Comparison of ENCODE assay signal across 26 mouse cellular contexts in the genomic region with DNA sequence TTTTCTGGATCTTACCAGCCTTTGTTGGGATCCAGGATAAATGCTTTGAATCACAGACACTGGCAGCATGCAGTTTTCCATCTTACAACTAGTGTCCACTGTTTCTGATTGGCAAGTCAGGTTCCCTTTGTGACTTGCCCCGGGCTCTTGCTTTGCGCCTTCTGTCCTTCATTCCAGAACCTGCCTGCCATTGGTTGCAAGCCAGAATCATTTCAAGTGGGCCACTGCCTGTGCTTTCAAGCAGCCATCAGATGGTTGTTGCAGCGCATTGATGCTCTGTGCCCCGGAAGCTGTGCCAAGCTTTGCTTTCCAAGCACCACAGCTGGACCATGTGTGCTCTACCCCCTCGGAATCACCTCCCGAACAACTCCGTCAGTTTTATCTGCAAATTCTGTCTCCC. TPM values are rescaled to one million over a fixed set of nuclear protein-coding genes. Genes with fewer than 3 reads are reported as not detected.
DNase-seq lines count a peak whose midpoint lies in the region; ATAC-seq and TF ChIP-seq lines count a peak whose summit lies in the region.
"Had no signal": no experiment of that assay in that cellular context is flagged by ENCODE, and none has a peak within 500 bp of the region (broad histone marks: within the 10 kb centered on the region; RNA-seq: fewer than 3 reads in every experiment).

No protein-coding gene starts in this region.

- no peak overlapping the region for H3K4me3 ChIP-seq in cerebellum, adult 2 months (replicated peaks; ENCODE audit: insufficient read depth, low read depth, low read length)
- H3K4me3 ChIP-seq: embryonic facial prominence, embryonic 10.5 days; embryonic facial prominence, embryonic 13.5 days; erythroblast, embryonic 14.5 days; forebrain, embryonic 12.5 days; forebrain, embryonic 15.5 days; heart, adult 2 months; hindbrain, embryonic 13.5 days had no signal

- H3K4me1 ChIP-seq in cerebellum, adult 2 months (ENCODE audit: control insufficient read depth, insufficient read depth, low read length), result no peaks in the 10 kb centered on the region
- H3K4me1 ChIP-seq: embryonic facial prominence, embryonic 10.5 days; embryonic facial prominence, embryonic 13.5 days; forebrain, embryonic 12.5 days; forebrain, embryonic 15.5 days; hindbrain, embryonic 13.5 days had no signal

- DNase-seq in cerebellum, adult 2 months, result peak; percentile 7 to 23
- peak; percentile 30 for DNase-seq in left cerebral cortex, postnatal 4 days
- DNase-seq in left cerebral cortex, adult 11 months (ENCODE audit: low spot score), result no peak
- DNase-seq in cerebellum, postnatal 10 days, result peak; percentile 62 to 70
- no peak for DNase-seq in gastrocnemius, postnatal 25 days
- DNase-seq in adrenal gland, adult 18-20 months (ENCODE audit: low spot score in 2 of 2), result no peak
- DNase-seq: adrenal gland, postnatal 14 days; embryo, embryonic 11 days; gastrocnemius, postnatal 36 days; heart, adult 2 months; kidney, adult 18-20 months; kidney, adult 9 months had no signal

- no peak for ATAC-seq in cerebellum, adult (ENCODE audit: insufficient number of reproducible peaks, low FRiP score, low TSS enrichment)
- ATAC-seq: CD4-positive, CD25-positive, alpha-beta regulatory T cell, adult 4 months; forebrain, embryonic 15.5 days; hindbrain, embryonic 16.5 days; inflammation-experienced regulatory T-cells, adult 6 months; intestine, embryonic 16.5 days had no signal

- intact Hi-C loops in left cerebral cortex, postnatal 4 days (cut with DNase I), result no loop called here

- no peaks in the 10 kb centered on the region for H3K27me3 ChIP-seq in cerebellum, adult 2 months (ENCODE audit: control insufficient read depth, insufficient read depth, low read length)
- H3K27me3 ChIP-seq: embryonic facial prominence, embryonic 13.5 days; forebrain, embryonic 12.5 days; forebrain, embryonic 15.5 days; hindbrain, embryonic 13.5 days had no signal

- no peak for TF ChIP-seq CTCF in cerebellum, adult 2 months (IDR thresholded peaks at IDR 0.05; ENCODE audit: borderline replicate concordance, insufficient read depth, low read depth, low read length)

- no peak overlapping the region for H3K27ac ChIP-seq in cerebellum, adult 2 months (ENCODE audit: insufficient read depth, low read length)
- H3K27ac ChIP-seq: embryonic facial prominence, embryonic 10.5 days; embryonic facial prominence, embryonic 13.5 days; forebrain, embryonic 12.5 days; forebrain, embryonic 15.5 days; heart, adult 2 months; hindbrain, embryonic 13.5 days had no signal

- WGBS in cerebellum, adult 2 months, result 11% methylated on average over 7 of the region's 7 CpGs

- no peak for TF ChIP-seq POLR2A in cerebellum, adult 2 months (IDR thresholded peaks at IDR 0.05; ENCODE audit: borderline replicate concordance, insufficient read depth, low read length)

RNA-seq across cellular contexts. Expression of gene Aldh1a7, which starts 46.6 kb away (rescaled TPM):
- polyA plus RNA-seq in cerebellum, adult 2 months (2012; rRNA removed), result 0.62 and 0.90 TPM in 2 replicates
- 1 to 10 TPM; 1.2 to 1.3 TPM for total RNA-seq in left cerebral cortex, postnatal 4 days (2021)
- 1 to 10 TPM in 1 of 2 experiments, under 1 TPM in 1; 0.80 to 1.8 TPM for total RNA-seq in gastrocnemius, postnatal 25 days (2021)
- total RNA-seq in adrenal gland, adult 18-20 months (2021), result 10 to 100 TPM; 10.3 to 66.0 TPM
- total RNA-seq: granulocyte monocyte progenitor cell, adult 5-6 weeks; MEL had no signal
- polyA plus RNA-seq: C2C12; CD4-positive, CD25-positive, alpha-beta regulatory T cell, adult 4 months; erythroblast, embryonic 14.5 days; inflammation-experienced regulatory T-cells, adult 6 months had no signal

Comparison
In these comparisons a context has a peak if more than half of its experiments do, and no peak if none do; other contexts are left out.
1. DNase-seq: peak in cerebellum, adult 2 months (2 of 2), left cerebral cortex, postnatal 4 days (single experiment) and cerebellum, postnatal 10 days (2 of 2); none in left cerebral cortex, adult 11 months (single experiment), gastrocnemius, postnatal 25 days (single experiment) and adrenal gland, adult 18-20 months (0 of 2).
2. RNA of gene Aldh1a7, which starts 46.6 kb away (total RNA-seq): 10.3 to 66.0 TPM in adrenal gland, adult 18-20 months; 0.80 to 1.8 TPM in gastrocnemius, postnatal 25 days and 1.2 to 1.3 TPM in left cerebral cortex, postnatal 4 days; every median in the first group is over 4 times any median in the second.